Mouse (Mus musculus): Measurements from ENCODE around the gene Tubgcp6. TPM values are rescaled to one million over a fixed set of nuclear protein-coding genes. Genes with fewer than 3 reads are reported as not detected.
A peak's percentile ranks its signal among the peaks of the same experiment; 100 is the strongest.

Gene Tubgcp6
- polyA plus RNA-seq, 1 experiment from 2014 or later: 16.0 TPM

GRCm38 (mm10) chr15:89125351-89125750 is 2.4 kb upstream of the Tubgcp6 start:
- no peak overlapping the region for H3K27ac ChIP-seq
- H3K4me1 ChIP-seq: peaks cover 48% of the 10 kb centered on the region
- 96% methylated on average over 9 of the region's 9 CpGs for WGBS
- H3K4me3 ChIP-seq (replicated peaks): no peak overlapping the region
- H3K4me2 ChIP-seq: no peak overlapping the region
- no peak for ATAC-seq (replicated peaks; ENCODE audit: low FRiP score)
- H3K27me3 ChIP-seq: no peaks in the 10 kb centered on the region
- H3K9me3 ChIP-seq (replicated peaks): no peaks in the 10 kb centered on the region
- no peak overlapping the region for H3K9ac ChIP-seq
- H3K36me3 ChIP-seq: peaks cover 9% of the 10 kb centered on the region; the same call in 1 of the 2 replicates

GRCm38 (mm10) chr15:89124312-89124711 is 1.4 kb upstream of the Tubgcp6 start:
- H3K4me3 ChIP-seq (replicated peaks): no peak overlapping the region
- peaks cover 19% of the 10 kb centered on the region for H3K36me3 ChIP-seq
- peaks cover 53% of the 10 kb centered on the region for H3K4me1 ChIP-seq
- 0 out of 2 replicates have a peak overlapping the region, but pooled peaks have one; percentile 90 for H3K4me2 ChIP-seq
- no peak for ATAC-seq (replicated peaks; ENCODE audit: low FRiP score)
- 0 out of 2 replicates have a peak overlapping the region, but pooled peaks have one; percentile 80 for H3K27ac ChIP-seq
- WGBS: 94% methylated on average over 3 of the region's 3 CpGs
- H3K9ac ChIP-seq: no peak overlapping the region
- H3K9me3 ChIP-seq (replicated peaks): no peaks in the 10 kb centered on the region
- no peaks in the 10 kb centered on the region for H3K27me3 ChIP-seq

DNA sequence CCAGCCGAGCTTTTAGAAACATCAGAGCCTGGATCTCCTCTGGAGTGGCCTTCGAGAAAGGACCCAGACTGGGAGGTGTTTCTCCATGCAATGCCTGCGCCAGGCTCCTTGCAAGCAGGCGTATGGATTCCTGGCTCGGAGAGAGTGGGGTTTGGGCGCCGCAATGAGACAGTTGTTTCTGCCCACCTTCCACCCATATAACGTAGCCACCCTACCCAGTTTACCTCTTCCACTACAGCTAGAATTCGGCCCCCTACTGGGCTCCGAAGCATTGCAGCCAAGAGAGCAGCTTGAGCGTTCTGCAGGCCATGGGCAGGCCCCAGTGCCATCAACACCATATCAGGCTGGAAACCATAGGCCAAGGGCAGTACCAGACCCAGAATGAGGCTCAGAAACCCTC is 683 bp upstream of the Tubgcp6 start:
- peak overlapping the region; percentile 80 for H3K27ac ChIP-seq
- ATAC-seq (replicated peaks; ENCODE audit: low FRiP score): peak; percentile 30; the same call in 1 of the 2 replicates
- H3K27me3 ChIP-seq: no peaks in the 10 kb centered on the region
- no peaks in the 10 kb centered on the region for H3K9me3 ChIP-seq (replicated peaks)
- peak overlapping the region; percentile 65 for H3K4me3 ChIP-seq (replicated peaks)
- peaks cover 48% of the 10 kb centered on the region for H3K4me1 ChIP-seq
- peak overlapping the region; percentile 90 for H3K4me2 ChIP-seq
- peak overlapping the region; percentile 76 for H3K9ac ChIP-seq
- 27% methylated on average over 11 of the region's 11 CpGs for WGBS
- peaks cover 26% of the 10 kb centered on the region for H3K36me3 ChIP-seq

DNA sequence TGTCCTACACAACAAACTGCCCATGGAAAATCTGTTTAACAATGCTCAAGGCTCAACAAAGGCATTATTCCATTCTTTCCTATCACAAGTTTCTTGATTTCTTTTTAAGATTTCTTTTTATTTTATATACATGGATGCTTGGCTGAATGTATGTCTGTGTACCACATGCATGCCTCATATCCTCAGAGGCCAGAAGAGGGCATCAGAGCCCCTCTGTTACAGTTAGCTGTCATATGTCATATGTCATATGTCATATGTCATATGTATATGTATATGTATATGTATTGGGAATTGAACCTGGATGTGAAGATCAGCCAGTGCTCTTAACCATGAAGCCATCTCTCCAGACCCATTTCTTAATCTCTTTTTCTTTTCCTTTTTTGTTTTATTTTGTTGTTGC is 4.9 kb downstream of the Tubgcp6 start:
- Histone ChIP-seq H3K27me3 (no peaks in the 10 kb centered on the region), H3K4me1 (peaks cover 27% of the 10 kb centered on the region), H3K4me3 (replicated peaks) (no peak overlapping the region), H3K4me2 (no peak overlapping the region), H3K27ac (no peak overlapping the region), H3K9me3 (replicated peaks) (no peaks in the 10 kb centered on the region), H3K36me3 (peaks cover 74% of the 10 kb centered on the region), H3K9ac (no peak overlapping the region)
- ATAC-seq (replicated peaks; ENCODE audit: low FRiP score): no peak

- Histone ChIP-seq H3K36me3 (peaks cover 98% of the 10 kb centered on the region), H3K27me3 (no peaks in the 10 kb centered on the region), H3K9ac (no peak overlapping the region), H3K9me3 (replicated peaks) (no peaks in the 10 kb centered on the region), H3K4me3 (replicated peaks) (no peak overlapping the region), H3K4me2 (no peak overlapping the region), H3K4me1 (no peaks in the 10 kb centered on the region), H3K27ac (no peak overlapping the region)
- 90% methylated on average over 9 of the region's 9 CpGs for WGBS
- no peak for ATAC-seq (replicated peaks; ENCODE audit: low FRiP score)
Measured at GRCm38 (mm10) chr15:89110147-89110546, 12.8 kb downstream of the Tubgcp6 start.

GRCm38 (mm10) chr15:89106976-89107375 is 15.9 kb downstream of the Tubgcp6 start:
- peaks cover 100% of the 10 kb centered on the region for H3K36me3 ChIP-seq

GRCm38 (mm10) chr15:89106073-89106472 is 16.8 kb downstream of the Tubgcp6 start:
- no peak overlapping the region for H3K27ac ChIP-seq
- no peak overlapping the region for H3K4me3 ChIP-seq (replicated peaks)
- no peaks in the 10 kb centered on the region for H3K9me3 ChIP-seq (replicated peaks)
- no peak for ATAC-seq (replicated peaks; ENCODE audit: low FRiP score)
- H3K27me3 ChIP-seq: no peaks in the 10 kb centered on the region
- no peak overlapping the region for H3K9ac ChIP-seq
- WGBS: 93% methylated on average over 13 of the region's 13 CpGs
- H3K4me2 ChIP-seq: no peak overlapping the region
- H3K4me1 ChIP-seq: no peaks in the 10 kb centered on the region
- H3K36me3 ChIP-seq: peaks cover 100% of the 10 kb centered on the region

More at GRCm38 (mm10) chr15:89106976-89107375, 15.9 kb downstream of the Tubgcp6 start:
- Histone ChIP-seq H3K4me2 (no peak overlapping the region), H3K4me1 (no peaks in the 10 kb centered on the region), H3K27me3 (no peaks in the 10 kb centered on the region), H3K27ac (no peak overlapping the region), H3K4me3 (replicated peaks) (no peak overlapping the region), H3K9me3 (replicated peaks) (no peaks in the 10 kb centered on the region), H3K9ac (no peak overlapping the region)
- WGBS: 92% methylated on average over 1 of the region's 1 CpGs
- ATAC-seq (replicated peaks; ENCODE audit: low FRiP score): no peak

DNA sequence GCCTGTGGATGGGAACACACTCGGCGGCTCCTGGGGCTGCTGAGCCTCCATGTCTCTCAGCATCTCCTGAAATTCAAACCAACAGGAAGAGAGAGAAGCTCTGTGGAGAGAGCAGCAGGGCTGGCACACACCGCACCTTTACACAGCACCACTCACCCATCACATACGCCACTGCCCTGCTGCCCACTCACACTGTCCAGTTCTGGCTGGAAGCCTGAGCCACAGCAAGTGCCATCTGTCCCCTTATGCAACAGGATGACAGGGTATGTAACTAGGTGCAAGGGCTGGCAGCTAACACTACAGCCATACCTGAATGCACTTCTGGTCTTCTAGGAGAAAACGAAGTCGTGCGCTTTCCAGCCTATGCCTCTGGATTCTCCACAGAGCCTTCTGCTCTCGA is 18.5 kb downstream of the Tubgcp6 start:
- H3K4me1 ChIP-seq: no peaks in the 10 kb centered on the region
- H3K9ac ChIP-seq: no peak overlapping the region
- H3K27ac ChIP-seq: no peak overlapping the region
- H3K27me3 ChIP-seq: no peaks in the 10 kb centered on the region
- peaks cover 100% of the 10 kb centered on the region for H3K36me3 ChIP-seq
- H3K4me2 ChIP-seq: no peak overlapping the region
- no peak for ATAC-seq (replicated peaks; ENCODE audit: low FRiP score)
- 94% methylated on average over 8 of the region's 8 CpGs for WGBS
- no peak overlapping the region for H3K4me3 ChIP-seq (replicated peaks)
- H3K9me3 ChIP-seq (replicated peaks): no peaks in the 10 kb centered on the region

GRCm38 (mm10) chr15:89103921-89104320 is 19.0 kb downstream of the Tubgcp6 start:
- ATAC-seq (replicated peaks; ENCODE audit: low FRiP score): no peak
- no peak overlapping the region for H3K27ac ChIP-seq
- peaks cover 100% of the 10 kb centered on the region for H3K36me3 ChIP-seq
- no peak overlapping the region for H3K4me2 ChIP-seq
- H3K4me3 ChIP-seq (replicated peaks): no peak overlapping the region
- H3K27me3 ChIP-seq: no peaks in the 10 kb centered on the region
- WGBS: 91% methylated on average over 10 of the region's 10 CpGs
- H3K9me3 ChIP-seq (replicated peaks): no peaks in the 10 kb centered on the region
- no peaks in the 10 kb centered on the region for H3K4me1 ChIP-seq
- H3K9ac ChIP-seq: no peak overlapping the region

- H3K27me3 ChIP-seq: no peaks in the 10 kb centered on the region
- H3K4me2 ChIP-seq: no peak overlapping the region
- H3K27ac ChIP-seq: no peak overlapping the region
- no peaks in the 10 kb centered on the region for H3K4me1 ChIP-seq
- no peak overlapping the region for H3K4me3 ChIP-seq (replicated peaks)
- H3K9me3 ChIP-seq (replicated peaks): no peaks in the 10 kb centered on the region
- 75% methylated on average over 5 of the region's 5 CpGs for WGBS
- no peak overlapping the region for H3K9ac ChIP-seq
- 0 out of 2 replicates have a peak, but pooled peaks have one; percentile 9 for ATAC-seq (replicated peaks; ENCODE audit: low FRiP score)
- H3K36me3 ChIP-seq: peaks cover 100% of the 10 kb centered on the region
Measured at GRCm38 (mm10) chr15:89102646-89103045, 20.3 kb downstream of the Tubgcp6 start.

DNA sequence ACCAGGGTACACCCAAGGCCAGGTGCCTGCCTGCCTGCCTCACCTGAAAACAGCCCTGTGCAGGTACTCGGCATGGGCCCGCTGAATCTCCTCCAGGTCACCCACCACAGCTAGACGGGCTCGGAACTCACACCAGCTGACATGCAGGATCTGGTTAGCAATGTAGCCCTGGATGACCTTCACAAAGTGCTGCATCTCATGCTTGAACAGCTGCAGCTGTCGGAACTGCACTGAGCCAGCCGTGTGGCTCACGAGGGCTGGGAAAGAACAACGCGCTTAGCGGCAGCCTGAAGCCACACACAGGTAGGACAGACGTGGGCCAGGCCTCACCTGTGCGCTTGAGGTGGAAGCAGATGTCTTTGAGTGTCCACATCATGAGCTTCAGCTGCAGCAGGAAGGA is 22.1 kb downstream of the Tubgcp6 start:
- H3K9ac ChIP-seq: no peak overlapping the region
- H3K4me3 ChIP-seq (replicated peaks): no peak overlapping the region
- H3K27ac ChIP-seq: no peak overlapping the region
- H3K9me3 ChIP-seq (replicated peaks): no peaks in the 10 kb centered on the region
- H3K27me3 ChIP-seq: no peaks in the 10 kb centered on the region
- peaks cover 100% of the 10 kb centered on the region for H3K36me3 ChIP-seq
- WGBS: 88% methylated on average over 12 of the region's 12 CpGs
- no peak overlapping the region for H3K4me2 ChIP-seq
- ATAC-seq (replicated peaks; ENCODE audit: low FRiP score): no peak
- no peaks in the 10 kb centered on the region for H3K4me1 ChIP-seq

- Histone ChIP-seq H3K27ac (no peak overlapping the region), H3K9ac (no peak overlapping the region), H3K4me2 (no peak overlapping the region), H3K9me3 (replicated peaks) (no peaks in the 10 kb centered on the region), H3K36me3 (peaks cover 100% of the 10 kb centered on the region), H3K27me3 (no peaks in the 10 kb centered on the region), H3K4me1 (no peaks in the 10 kb centered on the region), H3K4me3 (replicated peaks) (no peak overlapping the region)
- no peak for ATAC-seq (replicated peaks; ENCODE audit: low FRiP score)
- 92% methylated on average over 7 of the region's 7 CpGs for WGBS
Measured at GRCm38 (mm10) chr15:89098616-89099015, 24.3 kb downstream of the Tubgcp6 start.

DNA sequence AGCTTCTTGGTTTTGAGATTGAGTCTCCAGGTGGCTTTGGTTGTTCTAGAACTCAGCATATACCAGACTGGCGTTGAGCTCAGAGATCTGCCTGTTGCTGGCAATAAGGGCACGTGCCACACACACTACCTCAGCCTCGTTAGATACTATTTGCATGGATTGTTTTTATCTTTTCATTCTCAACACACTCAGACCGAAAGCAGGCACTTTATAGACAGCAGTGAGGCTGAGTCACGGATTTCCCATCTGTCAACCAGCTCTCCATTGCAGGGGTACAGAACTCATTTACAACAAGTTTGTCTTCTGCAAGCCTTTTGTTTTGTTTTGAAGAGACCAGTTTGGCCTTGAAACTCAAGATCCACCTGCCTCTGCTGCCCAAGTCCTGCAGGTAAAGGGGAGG is 25.5 kb downstream of the Tubgcp6 start:
- 90% methylated on average over 5 of the region's 5 CpGs for WGBS
- Histone ChIP-seq H3K9ac (no peak overlapping the region), H3K4me3 (replicated peaks) (no peak overlapping the region), H3K36me3 (peaks cover 100% of the 10 kb centered on the region), H3K4me2 (no peak overlapping the region), H3K27me3 (no peaks in the 10 kb centered on the region), H3K27ac (no peak overlapping the region), H3K4me1 (no peaks in the 10 kb centered on the region), H3K9me3 (replicated peaks) (no peaks in the 10 kb centered on the region)
- ATAC-seq (replicated peaks; ENCODE audit: low FRiP score): no peak
